Mouse (Mus musculus) lung, postnatal 36 days (tissue): ENCODE measurements at regions not wholly inside any gene's neighbourhood (a gene's known extent, or its start where the extent isn't known, plus 50 kb on each side); places are given as distances from the start of the nearest gene placed in this dataset.

ENCODE experiments used
- DNase-seq: peaks from one replicate; pipeline ENCODE4 v3.0.0; 2022; ENCODE audit warnings: mixed read lengths

DNA sequence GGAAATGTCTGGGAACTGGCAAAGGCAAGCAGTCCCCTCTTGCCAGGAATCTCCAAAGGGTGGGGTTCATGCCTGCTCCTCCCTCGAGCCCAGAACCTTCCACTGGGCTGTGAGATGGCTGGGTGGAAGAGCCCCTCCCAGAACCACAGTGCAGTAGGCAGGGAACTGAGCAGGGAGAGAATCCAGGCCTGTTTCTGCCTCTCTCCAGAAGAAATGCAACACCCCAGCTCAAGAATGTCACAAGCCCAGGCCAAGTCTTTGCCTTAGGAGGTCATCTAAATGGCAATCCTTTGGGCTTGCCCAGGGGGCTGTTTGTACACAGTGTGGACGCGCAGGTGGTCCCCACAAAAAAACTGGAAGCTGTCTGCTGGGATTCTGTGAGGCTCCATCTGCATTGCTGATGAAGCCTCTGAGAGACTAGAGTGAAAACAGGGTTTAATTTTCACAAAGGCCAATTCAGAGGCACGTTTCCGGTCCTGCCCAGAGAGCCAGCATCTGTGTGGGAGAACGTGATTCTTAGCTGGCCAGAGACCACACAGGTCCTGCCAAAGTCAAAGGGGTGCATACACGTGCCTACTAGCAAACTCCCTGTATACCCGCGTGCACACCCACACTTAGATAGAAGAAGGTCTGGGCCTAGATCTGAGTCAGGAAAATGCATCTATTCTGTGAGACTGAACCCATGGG lies 129.0 kb downstream of the Hmg20a start:
- peak; percentile 38 for DNase-seq

DNA sequence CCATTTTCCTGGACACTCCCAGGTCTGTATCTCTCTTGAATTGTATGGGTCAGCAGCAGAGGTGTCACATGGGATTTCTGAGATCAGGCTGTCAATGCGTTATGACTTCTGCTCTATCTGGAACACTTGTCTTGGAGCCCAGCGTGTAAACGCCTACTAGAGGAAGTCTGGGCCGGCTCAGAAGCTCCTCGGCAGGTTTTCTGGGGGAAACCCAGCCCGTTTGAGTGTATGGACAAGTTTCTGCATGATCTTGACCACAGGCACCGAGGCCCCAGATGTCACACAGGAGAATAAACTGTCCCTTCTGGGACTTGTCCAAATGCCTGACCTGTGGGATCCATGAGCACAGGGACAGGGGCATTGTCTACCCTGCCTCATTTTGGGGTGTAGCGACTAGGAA lies 131.4 kb downstream of the Hmg20a start:
- DNase-seq: no peak

DNA sequence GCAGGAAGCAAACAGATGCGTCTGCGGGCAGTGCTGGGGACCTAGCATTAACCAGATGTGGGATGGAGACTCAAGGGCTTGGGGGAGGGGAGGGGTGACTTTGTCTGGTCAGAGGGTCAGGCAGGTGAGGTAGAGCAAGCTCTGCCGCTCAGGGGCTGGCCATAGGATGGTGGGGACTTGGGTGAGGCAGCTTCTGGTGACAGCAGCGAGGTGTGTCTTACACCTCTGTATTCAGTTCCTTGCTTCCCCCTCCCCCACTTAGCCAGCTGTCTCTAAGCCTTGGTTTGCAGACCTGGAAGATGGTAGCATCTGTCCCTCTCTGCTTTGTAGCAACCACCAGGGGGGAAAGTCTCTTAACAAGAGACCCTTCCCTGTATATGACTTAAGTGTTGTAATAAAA lies 131.8 kb downstream of the Hmg20a start:
- DNase-seq: no peak

DNA sequence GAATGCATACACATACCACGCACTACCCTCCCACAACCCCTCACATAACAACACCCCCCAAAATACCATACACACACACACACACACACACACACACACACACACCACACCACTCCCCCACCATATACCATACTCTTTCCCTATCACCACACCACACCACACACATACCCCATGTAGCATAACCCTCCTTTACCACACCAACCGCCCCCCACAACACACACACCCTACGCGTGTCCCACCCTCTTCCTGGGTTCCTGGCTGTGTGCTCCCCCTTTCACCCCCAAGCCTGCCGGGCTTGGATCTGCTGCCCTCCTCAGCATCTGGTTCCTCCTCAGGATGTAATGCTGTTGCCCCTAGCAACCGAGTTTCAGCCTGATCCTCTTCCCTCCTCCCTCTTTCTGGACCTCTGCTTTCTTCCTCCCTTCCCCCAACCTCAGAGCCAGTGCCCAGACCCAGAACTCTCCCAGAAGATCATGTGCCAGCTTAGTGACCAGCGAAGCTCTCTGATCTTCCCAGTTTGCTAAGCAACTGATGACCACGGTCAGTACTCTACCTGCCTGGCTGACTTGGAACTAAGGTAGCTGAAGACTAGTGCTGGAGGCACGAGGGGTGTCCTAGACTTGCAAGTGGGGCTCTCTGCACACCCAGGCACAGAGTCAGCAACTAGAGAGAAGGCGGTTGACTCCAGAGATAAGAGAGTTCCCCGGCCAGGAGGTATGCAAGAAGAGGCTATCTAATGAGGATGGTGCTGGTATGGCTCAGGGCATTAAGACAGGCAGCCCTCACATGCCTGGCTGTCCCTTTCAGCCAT lies 133.2 kb downstream of the Hmg20a start:
- DNase-seq: no peak

DNA sequence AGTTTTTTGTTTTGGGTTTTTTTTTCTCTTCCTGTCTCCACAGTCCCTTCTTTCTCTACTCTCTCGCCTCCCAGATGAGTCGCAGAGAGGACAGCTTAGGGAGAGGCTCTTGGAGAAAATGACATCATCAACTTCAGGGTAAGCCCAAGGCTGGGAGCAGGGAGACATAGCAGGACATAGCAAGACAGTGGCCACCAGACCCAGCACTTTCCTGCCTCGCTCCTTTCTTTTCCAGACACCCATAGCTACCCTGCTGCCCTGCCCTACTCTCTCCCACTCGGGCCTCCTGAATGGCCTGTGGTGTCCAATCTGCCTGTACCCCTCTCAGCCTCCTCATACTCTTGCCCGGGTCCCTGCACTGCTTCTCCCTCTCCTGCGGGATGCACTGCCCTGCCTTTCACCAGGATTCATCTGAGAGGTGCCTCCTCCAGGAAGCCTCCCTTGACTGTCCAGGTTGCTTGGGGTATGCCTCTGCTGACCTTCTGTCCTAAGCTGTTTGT lies 133.8 kb downstream of the Hmg20a start:
- no peak for DNase-seq

DNA sequence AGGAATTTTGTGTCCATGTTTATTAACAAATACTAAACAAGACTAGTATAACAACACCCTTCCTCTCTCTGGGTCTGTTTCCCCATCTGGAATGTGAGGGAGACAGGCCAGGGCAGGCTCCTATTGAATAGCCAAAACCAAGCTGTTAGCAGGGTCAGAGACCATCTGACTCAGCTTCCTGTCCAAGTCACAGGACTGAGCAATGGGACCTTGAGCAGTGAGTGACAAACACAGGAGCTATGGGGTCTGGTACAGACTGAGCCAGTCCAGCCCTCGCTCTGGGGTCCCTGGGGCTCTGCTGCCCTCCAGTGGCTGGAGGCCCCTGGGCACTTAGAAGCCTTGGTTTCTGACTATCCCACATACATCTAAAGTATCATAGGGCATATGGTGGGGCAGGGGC lies 134.4 kb downstream of the Hmg20a start:
- peak; percentile 88 for DNase-seq

DNA sequence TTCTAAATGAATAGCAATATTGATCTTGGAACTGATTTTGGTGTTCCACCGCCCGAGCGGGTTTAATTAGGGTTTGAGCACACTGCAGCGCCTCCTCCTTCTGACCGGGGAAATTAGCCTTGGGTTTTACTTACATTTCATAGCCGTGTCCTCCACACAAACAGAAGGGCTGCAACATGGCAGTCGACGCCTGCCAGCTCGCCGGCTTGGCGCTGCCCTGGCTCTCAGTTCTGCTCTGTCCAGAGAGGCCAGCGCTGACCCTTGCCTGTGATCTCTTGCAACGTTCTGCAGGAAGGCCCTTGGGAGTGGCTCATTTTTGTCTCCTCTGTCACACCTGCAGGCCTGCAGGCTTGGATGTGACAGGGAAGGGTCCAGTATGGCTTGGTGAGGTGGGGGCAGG lies 135.2 kb downstream of the Hmg20a start:
- no peak for DNase-seq

DNA sequence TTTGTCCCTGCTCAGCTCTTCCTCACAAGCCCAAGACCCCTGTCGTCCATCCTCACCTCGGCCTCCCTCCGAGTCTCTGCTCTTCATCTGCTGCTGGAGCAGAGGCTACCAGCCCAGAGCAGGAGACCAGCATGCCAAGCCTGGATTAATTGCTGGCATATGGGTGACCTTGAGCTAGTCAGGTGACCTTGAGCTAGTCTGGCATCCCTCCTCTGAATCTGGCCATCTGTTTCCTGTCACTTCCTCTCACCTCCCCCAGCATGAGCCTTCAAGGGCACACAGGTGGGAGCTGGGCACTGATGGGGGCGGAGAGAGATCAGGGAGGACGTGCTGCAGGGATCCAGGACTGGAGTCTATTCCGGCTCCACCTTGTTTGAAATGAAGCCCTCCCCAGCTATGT lies 135.7 kb downstream of the Hmg20a start:
- DNase-seq: no peak

DNA sequence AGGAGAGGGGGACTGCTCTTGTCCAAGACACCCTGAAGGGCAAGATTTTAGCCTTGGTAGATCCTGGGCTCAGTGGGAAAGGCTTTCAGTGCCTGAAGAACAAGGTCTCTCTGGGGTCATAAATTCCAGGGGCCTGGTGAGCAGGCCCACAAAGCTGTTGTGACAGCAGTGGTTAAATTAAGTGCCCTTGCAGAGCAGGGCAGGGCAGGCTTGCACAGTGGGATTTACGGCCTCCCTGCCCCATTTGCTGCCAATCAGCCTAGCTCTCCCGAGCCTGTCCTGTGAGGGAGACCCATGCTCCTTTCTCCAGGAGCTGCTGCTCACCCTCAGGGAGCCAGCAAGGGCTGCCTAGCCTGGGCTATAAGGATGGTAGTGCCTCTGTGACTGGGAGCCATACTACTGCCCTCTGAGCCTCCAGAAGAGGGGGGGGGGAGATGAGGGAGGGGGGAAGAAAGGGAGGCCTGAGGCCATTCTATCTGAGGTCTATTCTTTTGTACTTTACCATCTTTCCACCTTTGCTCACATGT lies 141.3 kb downstream of the Hmg20a start:
- no peak for DNase-seq

DNA sequence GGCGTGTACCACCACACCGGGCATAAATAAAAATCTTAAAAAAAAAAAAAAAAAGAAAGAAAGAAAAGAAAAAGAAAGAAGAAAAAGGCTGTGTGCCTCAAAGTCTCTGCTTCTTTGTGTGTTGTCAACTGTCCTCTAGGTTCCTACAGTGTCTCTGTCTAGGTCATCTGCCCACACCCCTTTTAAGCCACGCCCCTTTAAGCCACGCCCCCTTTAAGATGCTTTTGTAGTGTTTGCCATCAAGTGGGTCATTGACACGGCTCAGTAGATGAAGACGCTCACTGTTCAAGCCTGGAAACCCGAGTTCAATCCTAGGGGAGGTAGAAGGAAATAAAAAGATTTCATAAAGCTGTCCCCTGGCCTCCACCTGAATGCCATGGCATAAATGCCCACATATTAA lies 144.0 kb downstream of the Hmg20a start:
- DNase-seq: no peak

DNA sequence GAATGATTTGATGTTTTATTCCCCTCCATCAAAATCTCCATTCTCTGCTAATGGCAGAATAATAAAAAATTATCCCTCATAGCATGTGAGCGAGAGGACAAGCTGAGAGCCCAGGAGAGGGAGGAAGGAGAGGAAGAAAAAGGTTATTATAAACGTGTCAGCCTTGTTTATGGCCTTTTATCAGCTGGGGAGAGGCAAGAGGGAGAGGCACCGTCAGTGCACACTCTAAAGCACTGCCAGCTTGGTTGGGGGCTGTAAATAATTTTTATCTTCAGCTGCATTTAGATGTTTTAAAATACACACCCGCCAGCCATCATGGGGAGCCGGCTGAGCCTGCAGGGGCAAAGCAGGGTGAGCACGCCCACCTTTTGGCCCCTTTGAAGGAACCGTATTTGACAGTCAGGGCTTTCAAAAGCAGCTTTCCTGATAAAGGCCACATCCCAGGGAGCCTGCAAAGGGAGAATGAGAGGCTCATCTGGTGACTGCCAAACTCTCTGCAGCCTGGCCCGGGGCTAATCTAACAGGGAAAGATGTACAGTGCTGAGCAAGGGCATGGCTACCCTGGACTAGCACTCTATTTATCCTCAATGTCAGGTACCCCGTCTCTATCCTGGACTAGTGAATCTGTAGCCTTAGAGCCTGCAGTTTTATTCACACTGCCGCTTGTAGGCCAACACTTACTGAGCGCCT lies 145.8 kb downstream of the Hmg20a start:
- DNase-seq: no peak
